Mouse (Mus musculus) cerebellum, postnatal 25 days (tissue): ENCODE measurements at regions not wholly inside any gene's neighbourhood (a gene's known extent, or its start where the extent isn't known, plus 50 kb on each side); places are given as distances from the start of the nearest gene placed in this dataset.

Source experiments
- DNase-seq, 2 experiments: peaks; one replicate each; pipeline ENCODE4 v3.0.0; 2021; ENCODE audit warnings: mixed read lengths in 2 of 2

- peak in 1 of 2 experiments; percentile 16 for DNase-seq
These were observed 1245.1 kb upstream of the Cdh6 start for GRCm38 (mm10) chr15:14418532-14418931.

- no peak for DNase-seq
These were observed 1211.9 kb upstream of the Cdh6 start for GRCm38 (mm10) chr15:14385347-14385746.

GRCm38 (mm10) chr15:14378340-14378739 lies 1204.9 kb upstream of the Cdh6 start:
- DNase-seq: no peak
